Mouse (Mus musculus): Measurements from ENCODE around the gene Vrk2. TPM values are rescaled to one million over a fixed set of nuclear protein-coding genes. Genes with fewer than 3 reads are reported as not detected.

Gene Vrk2
- total RNA-seq, 2 experiments from 2014 or later, result 6.2 to 9.1 TPM

Other genes with a start within 250 kb of the Vrk2 start
- 1 to 10 TPM; 3.0 to 3.6 TPM for gene Fancl, start 207.9 kb downstream of the Vrk2 start, total RNA-seq (2021)
- not detected for gene Gm6899, start 758 bp downstream of the Vrk2 start, total RNA-seq (2021)

All from gastrocnemius, postnatal 25 days (tissue).